Mouse (Mus musculus) thymus, postnatal 25 days (tissue): ENCODE results near the gene Egf.
"Not testable (repeated sequence)": the region's sequence is repeated elsewhere in the genome, so short reads cannot be mapped to it uniquely, and the experiment has no call there.

ENCODE experiments used
- DNase-seq: peaks from one replicate; pipeline ENCODE4 v3.0.0; 2022

Gene Egf

GRCm38 (mm10) chr3:129754650-129755604, at the start of gene Egf:
TSS of gene Egf (minus strand) at chr3:129755316.
- no peak for DNase-seq

DNA sequence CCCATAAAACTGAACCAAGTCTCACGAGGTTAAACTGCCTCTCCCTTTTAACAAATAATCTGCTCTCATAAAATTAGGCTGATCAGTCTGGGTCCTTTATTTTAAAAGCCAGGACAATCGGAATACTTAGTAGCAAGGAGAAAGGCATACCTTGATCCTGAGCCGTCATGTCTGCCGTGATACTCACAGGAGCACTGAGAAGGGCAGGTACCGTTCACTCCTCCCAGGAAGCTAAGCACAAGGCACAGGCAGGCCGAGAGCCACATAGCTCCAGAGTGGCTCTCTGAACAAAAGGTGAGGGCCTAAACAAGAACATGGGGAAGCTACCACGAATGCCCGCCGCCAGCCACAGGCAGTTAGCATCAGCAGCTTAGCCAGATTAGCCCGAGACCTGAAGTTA, 48.6 kb upstream of the Egf start, which contains the start of gene Lrit3:
Gene Lrit3, minus strand, starts transcription at position 266 of the 400 bp plus-strand sequence.
- no peak for DNase-seq

DNA sequence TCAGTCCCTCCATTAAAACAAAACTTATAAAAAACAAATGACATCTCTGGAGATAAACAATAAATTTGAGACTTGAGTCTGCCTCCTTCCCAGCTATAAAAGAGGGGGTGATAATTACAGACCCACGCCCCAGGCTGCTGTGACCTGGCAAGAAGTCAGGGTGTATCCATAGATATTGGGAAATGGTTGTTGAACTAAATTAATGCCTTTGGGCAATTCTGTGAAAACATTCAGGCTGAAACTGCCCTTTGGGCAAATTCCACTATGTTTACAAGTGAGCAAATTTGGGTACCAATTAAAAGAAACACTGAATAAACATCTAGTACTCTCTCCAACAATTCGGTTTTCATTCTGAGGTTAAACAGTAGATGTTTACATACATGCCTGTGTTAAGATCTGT, 43.9 kb upstream of the Egf start:
- DNase-seq: no peak

DNA sequence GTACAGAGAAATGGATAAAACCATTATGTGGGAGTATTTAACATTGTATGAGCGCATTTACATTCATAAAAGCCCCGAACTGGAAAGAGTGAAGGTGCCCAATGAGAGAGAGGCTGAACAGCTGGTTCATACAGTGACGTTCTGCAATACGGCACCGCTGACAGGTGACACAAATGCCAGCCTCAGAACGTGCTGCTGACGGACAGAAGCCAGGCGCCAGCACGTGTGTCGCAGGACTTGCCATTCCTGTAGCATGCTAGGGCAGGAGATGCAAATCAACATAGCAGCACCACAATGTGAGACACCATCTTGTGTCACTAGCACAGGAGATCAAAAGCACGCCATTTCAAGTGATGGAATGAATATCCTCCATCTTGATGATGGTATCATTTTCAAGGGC, 43.4 kb upstream of the Egf start:
- no peak for DNase-seq

DNA sequence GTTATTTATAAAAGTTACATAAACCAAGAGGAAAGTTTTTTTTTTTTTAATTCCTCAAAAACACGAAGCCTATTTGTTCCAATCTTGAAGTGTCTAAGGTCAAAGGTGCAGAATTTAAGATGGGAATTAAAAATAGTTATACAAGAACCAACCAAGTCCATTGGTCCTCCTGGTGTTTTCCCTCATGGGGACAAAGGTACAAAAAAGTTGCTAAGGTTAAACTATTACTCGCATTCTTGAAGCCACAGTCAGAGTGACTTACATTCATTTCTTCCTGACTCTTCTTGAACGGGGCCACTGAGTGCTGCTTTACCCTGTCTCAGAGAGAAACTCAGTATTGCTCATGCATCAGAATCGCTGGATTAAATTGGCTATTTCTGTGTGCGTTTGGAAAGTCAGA, 42.2 kb upstream of the Egf start:
- no peak for DNase-seq

DNA sequence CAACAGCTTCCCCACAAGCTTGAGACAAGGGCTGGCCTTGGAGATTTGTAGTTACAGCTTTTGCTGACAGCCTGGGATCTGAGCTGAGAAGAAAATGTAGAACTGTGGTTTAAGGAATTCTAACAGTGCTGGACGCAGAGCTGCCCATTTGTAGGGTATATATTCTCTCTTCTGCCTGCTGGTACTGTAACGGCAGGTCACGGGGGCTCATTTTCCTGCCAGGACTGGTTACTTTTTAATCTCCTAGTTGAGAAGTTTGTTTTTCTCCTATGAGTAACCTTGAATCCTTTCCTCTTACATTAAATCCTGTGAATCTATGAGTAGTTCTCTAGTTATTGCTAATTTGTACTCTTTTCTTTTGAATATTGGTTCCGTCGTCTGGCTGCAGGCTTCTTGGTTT, 38.7 kb upstream of the Egf start:
- DNase-seq: no peak

- no peak for DNase-seq
Observed at GRCm38 (mm10) chr3:129782746-129783145, 27.6 kb upstream of the Egf start.

- no peak for DNase-seq
Observed at GRCm38 (mm10) chr3:129781435-129781834, 26.3 kb upstream of the Egf start.

GRCm38 (mm10) chr3:129771210-129771609, 16.1 kb upstream of the Egf start:
- no peak for DNase-seq

GRCm38 (mm10) chr3:129766971-129767794, 12.1 kb upstream of the Egf start:
- DNase-seq: no peak

DNA sequence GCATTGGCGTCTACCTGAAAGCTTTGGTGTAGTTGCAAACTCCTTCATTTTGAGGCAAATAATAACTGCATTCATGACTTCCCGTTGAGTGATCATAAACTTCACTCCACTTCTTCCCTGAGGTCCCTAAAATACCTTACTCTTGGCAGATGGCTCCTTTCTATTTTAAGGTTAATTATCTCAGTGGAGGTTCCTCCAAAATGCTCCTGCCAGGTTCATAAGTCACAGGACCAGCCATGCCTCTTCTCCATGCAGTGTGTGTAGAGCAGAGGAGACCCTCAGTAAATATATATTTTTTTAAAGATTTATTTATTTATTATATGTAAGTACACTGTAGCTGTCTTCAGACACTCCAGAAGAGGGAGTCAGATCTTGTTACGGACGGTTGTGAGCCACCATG, 11.0 kb upstream of the Egf start:
- DNase-seq: no peak

- not testable (repeated sequence) for DNase-seq
Observed at GRCm38 (mm10) chr3:129757599-129757998, 2.5 kb upstream of the Egf start.

DNA sequence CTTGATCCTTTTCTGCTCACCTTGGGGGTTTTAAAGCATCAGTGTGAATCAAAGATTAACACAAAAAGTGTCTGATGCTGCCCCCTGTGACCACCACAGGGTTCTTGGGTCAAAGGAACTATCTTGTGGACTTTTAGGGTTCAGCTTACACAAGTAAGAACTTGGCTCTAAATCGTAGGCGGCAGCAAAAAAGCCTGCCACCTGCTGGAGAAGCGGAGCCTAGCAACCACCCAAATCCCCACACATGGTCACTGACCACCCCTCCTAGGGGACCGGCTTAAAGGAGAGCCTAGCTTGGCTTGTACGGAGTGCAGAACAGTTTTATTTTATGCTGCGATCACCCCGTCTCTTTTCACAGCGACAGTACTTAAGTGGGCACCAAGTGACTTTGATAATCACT, 10.3 kb downstream of the Egf start:
- DNase-seq: peak; percentile 49

DNA sequence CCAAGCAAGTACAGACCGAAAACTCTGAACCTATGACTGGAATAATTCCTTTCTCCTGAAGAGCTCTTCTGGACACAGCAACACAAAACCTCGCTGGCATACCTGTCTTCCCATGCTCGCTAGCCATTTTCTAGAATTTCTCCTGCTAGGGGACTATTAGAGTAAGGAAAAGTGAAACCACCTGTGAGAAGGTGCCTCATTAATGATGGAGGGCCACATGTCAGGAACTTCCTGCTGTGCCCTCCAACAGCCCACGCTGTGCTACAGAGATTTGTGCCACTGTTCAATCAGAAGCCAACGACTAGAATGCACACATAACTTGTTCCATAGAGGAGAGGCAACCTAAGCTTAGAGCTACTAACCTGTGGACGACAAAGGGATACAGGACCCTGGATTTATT, 12.3 kb downstream of the Egf start:
- no peak for DNase-seq

DNA sequence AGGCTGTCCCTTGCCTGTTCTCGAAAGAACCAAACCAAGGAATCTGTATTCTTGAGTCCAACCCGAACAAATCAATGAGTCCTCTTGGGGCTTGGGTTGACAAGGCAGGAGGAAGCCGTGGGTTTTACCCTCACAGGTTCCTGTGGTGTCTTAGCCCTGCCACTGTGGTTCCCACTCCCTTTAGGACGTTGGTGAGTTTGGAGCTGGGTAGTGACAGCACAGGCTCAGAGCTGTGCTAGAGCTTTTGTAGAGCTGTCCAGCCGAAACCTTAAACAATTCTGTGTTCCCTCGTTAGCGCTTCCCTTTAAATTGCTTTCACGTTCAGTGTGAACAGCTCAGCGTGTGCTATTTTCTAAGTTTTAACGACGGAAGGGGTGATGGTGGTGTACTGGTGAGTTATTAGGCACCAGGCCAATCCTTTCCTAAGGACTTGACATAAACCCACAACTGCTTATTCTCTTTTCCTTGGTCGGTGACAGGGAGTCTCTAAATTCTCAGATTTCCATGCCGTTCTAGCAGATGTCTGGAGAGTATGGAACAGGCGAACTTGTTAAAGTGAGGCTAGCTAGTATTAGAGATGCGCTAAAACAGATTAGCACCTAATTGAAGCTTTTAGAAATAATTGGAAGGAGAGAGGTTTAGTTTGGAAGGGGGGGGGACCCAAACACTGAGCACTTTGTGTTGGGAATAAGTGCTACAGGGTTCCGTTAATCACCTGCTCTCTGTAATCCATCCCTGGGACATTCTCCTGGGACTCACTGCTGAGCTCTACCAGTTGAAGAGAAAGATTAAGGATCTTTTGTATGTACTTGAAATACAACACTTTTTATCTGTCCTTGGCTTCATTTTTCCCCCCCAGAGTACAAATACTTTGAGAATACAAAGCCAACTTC, 16.6 kb downstream of the Egf start:
- DNase-seq: no peak

DNA sequence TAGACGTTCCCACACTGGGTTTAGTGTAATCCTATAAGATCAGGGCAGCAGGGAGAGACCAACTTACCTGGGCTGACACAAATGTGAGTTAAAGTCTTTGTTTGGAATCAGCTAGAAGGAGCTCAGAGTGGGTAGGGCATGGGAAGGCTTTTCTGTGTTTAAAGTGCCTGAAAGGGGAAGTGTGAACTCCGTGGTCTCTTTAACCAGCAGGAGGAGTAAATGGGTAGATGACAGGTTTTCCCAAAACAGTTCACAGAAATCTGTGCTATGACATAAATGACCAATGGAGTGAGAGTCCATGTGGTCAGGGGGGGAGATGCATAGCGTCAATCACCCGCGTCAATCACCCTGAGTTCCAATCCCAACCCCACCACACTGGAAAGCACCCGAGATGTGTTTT, 23.5 kb downstream of the Egf start:
- no peak for DNase-seq

DNA sequence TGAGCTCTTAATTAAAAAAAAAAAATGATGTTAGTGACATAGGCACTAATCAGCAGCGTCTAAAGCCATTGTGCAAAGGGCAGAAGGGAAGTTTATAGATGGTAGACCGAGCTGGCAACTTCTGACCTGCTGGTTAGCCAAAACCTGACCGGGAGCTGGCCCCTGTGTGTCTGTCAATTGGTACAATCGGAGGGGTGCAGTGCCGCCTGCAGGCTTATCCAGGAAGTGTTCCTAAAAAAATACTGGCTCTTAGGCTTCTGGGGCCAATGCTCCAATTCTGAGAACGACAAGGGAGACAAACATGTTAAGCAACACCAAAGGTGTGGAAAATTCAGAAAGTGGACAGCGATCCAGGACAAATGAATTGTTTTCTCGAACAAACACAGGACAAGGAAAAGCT, 24.7 kb downstream of the Egf start:
- peak; percentile 26 for DNase-seq

- no peak for DNase-seq
Observed at GRCm38 (mm10) chr3:129729916-129730315, 25.2 kb downstream of the Egf start.

- no peak for DNase-seq
Observed at GRCm38 (mm10) chr3:129725592-129725991, 29.5 kb downstream of the Egf start.

DNA sequence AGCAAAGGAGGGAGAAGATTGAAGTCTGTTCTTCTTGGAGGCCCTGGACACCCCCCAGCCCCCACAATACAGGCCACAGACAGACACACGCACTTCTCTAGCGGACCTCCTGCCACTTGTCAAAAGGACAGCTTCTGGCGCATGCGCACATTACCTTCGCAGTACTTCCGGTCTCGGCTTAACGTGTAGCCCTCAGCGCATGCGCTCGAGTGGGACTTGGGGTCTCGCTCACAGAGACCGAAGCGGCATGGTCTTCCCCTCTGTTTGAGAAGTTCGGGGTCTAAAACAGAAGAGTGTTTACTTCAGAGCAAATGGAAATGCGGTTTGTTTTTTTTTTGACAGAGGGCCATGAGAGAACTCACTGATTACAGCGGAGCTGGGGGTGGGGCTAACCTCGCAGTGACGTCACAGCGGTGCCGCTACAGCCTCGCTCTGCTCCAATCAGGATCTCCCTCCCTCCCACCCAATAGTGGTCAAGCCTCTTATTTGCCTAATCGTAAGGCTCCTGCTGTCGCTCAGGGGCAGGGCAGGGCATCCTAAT, 30.1 kb downstream of the Egf start:
- DNase-seq: peak; percentile 92

GRCm38 (mm10) chr3:129724505-129724904, 30.6 kb downstream of the Egf start:
- no peak for DNase-seq

DNA sequence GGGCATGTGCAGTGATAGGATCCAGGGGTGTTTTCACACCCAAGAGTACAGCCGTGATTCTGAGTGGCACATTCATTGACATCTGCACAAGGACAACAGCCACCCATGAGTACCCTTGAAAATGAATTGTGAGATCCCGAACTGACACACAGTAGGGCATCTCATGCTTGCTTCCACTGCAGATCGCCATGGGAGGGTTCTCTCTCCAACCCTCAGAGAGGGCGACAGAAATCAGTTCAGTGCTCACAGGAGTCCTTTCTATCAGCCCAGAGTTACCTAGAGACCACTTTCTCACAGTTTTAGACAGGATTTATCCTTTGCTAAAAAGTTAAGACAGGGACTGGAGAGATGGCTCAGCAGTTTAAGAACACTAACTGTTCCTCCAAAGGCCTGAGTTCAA, 31.8 kb downstream of the Egf start:
- DNase-seq: no peak
